8 mouse cellular contexts compared by ENCODE assay signal in genomic region chr7:126272770-126273311, GRCm38 (mm10). TPM values are rescaled to one million over a fixed set of nuclear protein-coding genes. Genes with fewer than 3 reads are reported as not detected.
A peak's percentile ranks its signal among the peaks of the same experiment; 100 is the strongest.
DNase-seq lines count a peak whose midpoint lies in the region; ATAC-seq and TF ChIP-seq lines count a peak whose summit lies in the region.

No protein-coding gene starts in this region.

- WGBS in forebrain, embryonic 15.5 days = 0% methylated on average over 38 of the region's 38 CpGs
- WGBS in limb, embryonic 14.5 days = 1% methylated on average over 28 of the region's 38 CpGs
- WGBS in small intestine, adult 2 months = under 1% methylated on average over 37 of the region's 38 CpGs

- peak overlapping the region; percentile 100 for H3K9ac ChIP-seq in forebrain, embryonic 15.5 days (replicated peaks)
- H3K9ac ChIP-seq in limb, embryonic 14.5 days (ENCODE audit: low read depth, low read length, severe bottlenecking) = peak overlapping the region; percentile 93

- H3K9me3 ChIP-seq in forebrain, embryonic 15.5 days = no peaks in the 10 kb centered on the region
- no peaks in the 10 kb centered on the region for H3K9me3 ChIP-seq in limb, embryonic 14.5 days (ENCODE audit: control insufficient read depth, low read length)

- no peaks in the 10 kb centered on the region for H3K27me3 ChIP-seq in forebrain, embryonic 15.5 days
- H3K27me3 ChIP-seq in limb, embryonic 14.5 days (ENCODE audit: control insufficient read depth, insufficient read depth, low read length) = no peaks in the 10 kb centered on the region
- no peaks in the 10 kb centered on the region for H3K27me3 ChIP-seq in small intestine, adult 2 months (ENCODE audit: control insufficient read depth, insufficient read depth, low read length)

- no peak for TF ChIP-seq POLR2A in bone marrow macrophage, adult 2 months (IDR thresholded peaks at IDR 0.05; ENCODE audit: borderline replicate concordance, low read depth, low read length)
- no peak for TF ChIP-seq POLR2A in limb, embryonic 14.5 days (IDR thresholded peaks at IDR 0.05; ENCODE audit: borderline replicate concordance, extremely low read depth, insufficient read depth, insufficient read length)
- TF ChIP-seq POLR2A in small intestine, adult 2 months (IDR thresholded peaks at IDR 0.05; ENCODE audit: low read depth, low read length) = no peak

- 0 out of 2 replicates have a peak, but pooled peaks cover 3% of the 10 kb centered on the region for H3K4me1 ChIP-seq in bone marrow macrophage, adult 2 months (ENCODE audit: control insufficient read depth, insufficient read depth, low read length)
- H3K4me1 ChIP-seq in forebrain, embryonic 15.5 days = peaks cover 45% of the 10 kb centered on the region
- H3K4me1 ChIP-seq in limb, embryonic 14.5 days (ENCODE audit: control insufficient read depth, insufficient read depth, low read length) = peaks cover 42% of the 10 kb centered on the region
- peaks cover 20% of the 10 kb centered on the region for H3K4me1 ChIP-seq in small intestine, adult 2 months (ENCODE audit: control insufficient read depth, insufficient read depth, insufficient read length, low read length)

- peak overlapping the region; percentile 91 for H3K4me2 ChIP-seq in forebrain, embryonic 15.5 days (replicated peaks)
- peak overlapping the region; percentile 72 for H3K4me2 ChIP-seq in limb, embryonic 14.5 days (replicated peaks; ENCODE audit: low read depth, low read length, severe bottlenecking)

- no peak for TF ChIP-seq CTCF in layer of hippocampus, adult 2 months (conservative IDR thresholded peaks at IDR 0.05)
- no peak for TF ChIP-seq CTCF in bone marrow macrophage, adult 2 months (IDR thresholded peaks at IDR 0.05; ENCODE audit: low read depth, low read length)
- TF ChIP-seq CTCF in small intestine, adult 2 months (IDR thresholded peaks at IDR 0.05; ENCODE audit: extremely low read depth, insufficient read length, insufficient replicate concordance, low read depth, low read length) = no peak

- peak overlapping the region; percentile 97 for H3K4me3 ChIP-seq in layer of hippocampus, adult 2 months
- peak overlapping the region; percentile 81 for H3K4me3 ChIP-seq in bone marrow macrophage, adult 2 months (ENCODE audit: insufficient read depth, low read length)
- peak overlapping the region; percentile 96 for H3K4me3 ChIP-seq in forebrain, embryonic 15.5 days
- peak overlapping the region; percentile 97 for H3K4me3 ChIP-seq in limb, embryonic 14.5 days (replicated peaks; ENCODE audit: low read length)
- peak overlapping the region; percentile 89 for H3K4me3 ChIP-seq in small intestine, adult 2 months (ENCODE audit: low read depth, low read length)

- 0 out of 2 replicates have a peak, but pooled peaks cover 12% of the 10 kb centered on the region for H3K36me3 ChIP-seq in forebrain, embryonic 15.5 days
- peaks cover 27% of the 10 kb centered on the region for H3K36me3 ChIP-seq in limb, embryonic 14.5 days (ENCODE audit: control insufficient read depth, insufficient read depth, low read length)
- H3K36me3 ChIP-seq in small intestine, adult 2 months (ENCODE audit: control insufficient read depth, insufficient read depth, low read length) = no peaks in the 10 kb centered on the region

- peak; percentile 39 for ATAC-seq in forebrain, embryonic 15.5 days (replicated peaks)
- ATAC-seq in limb, embryonic 14.5 days (ENCODE audit: low FRiP score, low read depth) = peak; percentile 6; the same call in 1 of the 2 replicates

- H3K27ac ChIP-seq in layer of hippocampus, adult 2 months = peak overlapping the region; percentile 94
- H3K27ac ChIP-seq in bone marrow macrophage, adult 2 months (ENCODE audit: insufficient read depth, low read depth, low read length) = no peak overlapping the region
- H3K27ac ChIP-seq in forebrain, embryonic 15.5 days (replicated peaks) = peak overlapping the region; percentile 99
- H3K27ac ChIP-seq in limb, embryonic 14.5 days (replicated peaks; ENCODE audit: low read depth, low read length) = peak overlapping the region; percentile 92
- H3K27ac ChIP-seq in small intestine, adult 2 months (ENCODE audit: insufficient read depth, low read depth, low read length) = no peak overlapping the region

- DNase-seq in layer of hippocampus, adult 2 months (ENCODE audit: low spot score in 2 of 2) = no peak
- no peak for DNase-seq in layer of hippocampus, adult 11-12 months (ENCODE audit: low spot score)
- no peak for DNase-seq in limb, embryonic 14.5 days (ENCODE audit: low spot score)
- no peak for DNase-seq in frontal cortex, postnatal 14 days (ENCODE audit: low spot score in 2 of 2)
- DNase-seq in Muller cell, postnatal 12 days (ENCODE audit: inconsistent ontology term) = no peak

RNA-seq across cellular contexts. Expression of gene Sbk1, which starts 0.4 kb away (rescaled TPM):
- total RNA-seq in layer of hippocampus, adult 2 months (2021) = 10 to 100 TPM; 71.9 to 73.3 TPM
- polyA plus RNA-seq in bone marrow macrophage, adult 2 months (2012; ENCODE audit: insufficient read depth, insufficient read length, missing spikeins) = 4.8 and 6.3 TPM in 2 replicates
- polyA plus RNA-seq in forebrain, embryonic 15.5 days (2015; fragmentation: Nextera tagmentation; extraction: Ambion mirVana) = 336 and 348 TPM in 2 replicates
- 47.9 and 68.3 TPM in 2 replicates for polyA plus RNA-seq in limb, embryonic 14.5 days (2012; rRNA removed)
- 50.9 and 59.6 TPM in 2 replicates for polyA plus RNA-seq in limb, embryonic 14.5 days (2014; fragmentation: Nextera tagmentation; extraction: Ambion mirVana)
- polyA plus RNA-seq in small intestine, adult 2 months (2012; rRNA removed) = 13.6 and 29.6 TPM in 2 replicates

Comparison
In these comparisons a context has a peak if more than half of its experiments do, and no peak if none do; other contexts are left out.
1. H3K27ac ChIP-seq: peak in layer of hippocampus, adult 2 months (single experiment), forebrain, embryonic 15.5 days (single experiment) and limb, embryonic 14.5 days (single experiment); none in bone marrow macrophage, adult 2 months (single experiment) and small intestine, adult 2 months (single experiment).
2. Peak in every context shown above with its lines, with median percentiles within 50 percentile points of each other: H3K4me3 ChIP-seq.